8 mouse cellular contexts compared by ENCODE assay signal in genomic region chr8:107226183-107226582, GRCm38 (mm10).
DNase-seq lines count a peak whose midpoint lies in the region; ATAC-seq and TF ChIP-seq lines count a peak whose summit lies in the region.

No protein-coding gene starts in this region.

- H3K27ac ChIP-seq in cerebellum, adult 2 months (ENCODE audit: insufficient read depth, low read length): no peak overlapping the region
- peak overlapping the region; percentile 38; the same call in 1 of the 2 replicates for H3K27ac ChIP-seq in kidney, embryonic 14.5 days (ENCODE audit: low read depth, low read length)
- peak overlapping the region; percentile 27; the same call in 1 of the 2 replicates for H3K27ac ChIP-seq in neural tube, embryonic 11.5 days (ENCODE audit: low read depth, low read length)

- TF ChIP-seq POLR2A in cerebellum, adult 2 months (IDR thresholded peaks at IDR 0.05; ENCODE audit: borderline replicate concordance, insufficient read depth, low read length): no peak

- peaks cover 5% of the 10 kb centered on the region; the same call in 1 of the 2 replicates for H3K9me3 ChIP-seq in kidney, embryonic 14.5 days (ENCODE audit: control insufficient read depth, low read length)
- no peaks in the 10 kb centered on the region for H3K9me3 ChIP-seq in neural tube, embryonic 11.5 days (ENCODE audit: control insufficient read depth, low read length)

- TF ChIP-seq CTCF in cerebellum, adult 2 months (IDR thresholded peaks at IDR 0.05; ENCODE audit: borderline replicate concordance, insufficient read depth, low read depth, low read length): no peak

- DNase-seq in left cerebral cortex, postnatal 4 days: peak; percentile 63
- no peak for DNase-seq in left cerebral cortex, postnatal 14 days (ENCODE audit: low spot score in 2 of 2)
- peak; percentile 21 to 45 for DNase-seq in cerebellum, adult 2 months
- peak; percentile 67 for DNase-seq in neural tube, embryonic 11.5 days (ENCODE audit: low spot score)
- DNase-seq in T-cell, adult 2 months (ENCODE audit: low spot score): no peak
- no peak for DNase-seq in right cerebral cortex, adult 18-20 months
- no peak for DNase-seq in frontal cortex, postnatal 25 days (ENCODE audit: low spot score in 2 of 2)

- peak; percentile 59; the same call in 1 of the 2 replicates for ATAC-seq in kidney, embryonic 14.5 days (ENCODE audit: low FRiP score, low TSS enrichment)
- no peak for ATAC-seq in neural tube, embryonic 11.5 days (ENCODE audit: insufficient read depth, low FRiP score, low TSS enrichment)

- H3K9ac ChIP-seq in kidney, embryonic 14.5 days (ENCODE audit: low read depth, low read length): no peak overlapping the region
- H3K9ac ChIP-seq in neural tube, embryonic 11.5 days (ENCODE audit: low read length): no peak overlapping the region

- no peaks in the 10 kb centered on the region for H3K36me3 ChIP-seq in kidney, embryonic 14.5 days (ENCODE audit: control insufficient read depth, insufficient read depth, low read length)
- H3K36me3 ChIP-seq in neural tube, embryonic 11.5 days (ENCODE audit: control insufficient read depth, insufficient read depth, low read length): no peaks in the 10 kb centered on the region

- H3K4me2 ChIP-seq in kidney, embryonic 14.5 days (replicated peaks; ENCODE audit: low read depth, low read length): no peak overlapping the region
- no peak overlapping the region for H3K4me2 ChIP-seq in neural tube, embryonic 11.5 days (ENCODE audit: low read depth)

- WGBS in cerebellum, adult 2 months: 9% methylated on average over 9 of the region's 9 CpGs
- 16% methylated on average over 9 of the region's 9 CpGs for WGBS in kidney, embryonic 14.5 days
- 22% methylated on average over 9 of the region's 9 CpGs for WGBS in neural tube, embryonic 11.5 days

- H3K27me3 ChIP-seq in cerebellum, adult 2 months (ENCODE audit: control insufficient read depth, insufficient read depth, low read length): no peaks in the 10 kb centered on the region
- no peaks in the 10 kb centered on the region for H3K27me3 ChIP-seq in kidney, embryonic 14.5 days (ENCODE audit: control insufficient read depth, insufficient read depth, low read length)
- no peaks in the 10 kb centered on the region for H3K27me3 ChIP-seq in neural tube, embryonic 11.5 days (ENCODE audit: control insufficient read depth, insufficient read depth, low read length)

- peaks cover 4% of the 10 kb centered on the region for H3K4me1 ChIP-seq in cerebellum, adult 2 months (ENCODE audit: control insufficient read depth, insufficient read depth, low read length)
- peaks cover 16% of the 10 kb centered on the region; the same call in 1 of the 2 replicates for H3K4me1 ChIP-seq in kidney, embryonic 14.5 days (ENCODE audit: control insufficient read depth, insufficient read depth, low read length)
- H3K4me1 ChIP-seq in neural tube, embryonic 11.5 days (ENCODE audit: control insufficient read depth, insufficient read depth, low read length): 0 out of 2 replicates have a peak, but pooled peaks cover 4% of the 10 kb centered on the region

- intact Hi-C loops in left cerebral cortex, postnatal 4 days (cut with DNase I): no loop called here
- intact Hi-C loops in left cerebral cortex, postnatal 14 days (cut with DNase I): no loop called here

- no peak overlapping the region for H3K4me3 ChIP-seq in cerebellum, adult 2 months (replicated peaks; ENCODE audit: insufficient read depth, low read depth, low read length)
- H3K4me3 ChIP-seq in kidney, embryonic 14.5 days (ENCODE audit: low read length): no peak overlapping the region
- no peak overlapping the region for H3K4me3 ChIP-seq in neural tube, embryonic 11.5 days (ENCODE audit: low read depth, low read length)

Comparison
In these comparisons a context has a peak if more than half of its experiments do, and no peak if none do; other contexts are left out.
1. DNase-seq: peak in left cerebral cortex, postnatal 4 days (single experiment), cerebellum, adult 2 months (2 of 2) and neural tube, embryonic 11.5 days (single experiment); none in left cerebral cortex, postnatal 14 days (0 of 2), T-cell, adult 2 months (single experiment), right cerebral cortex, adult 18-20 months (single experiment) and frontal cortex, postnatal 25 days (0 of 2).